Mouse (Mus musculus) T-cell, adult 2 months (primary cell): ENCODE results near the gene Sirpa.

ENCODE experiments used
- DNase-seq: peaks from one replicate; pipeline ENCODE4 v3.0.0; 2022; ENCODE audit warnings: low spot score

Sirpa gene

DNA sequence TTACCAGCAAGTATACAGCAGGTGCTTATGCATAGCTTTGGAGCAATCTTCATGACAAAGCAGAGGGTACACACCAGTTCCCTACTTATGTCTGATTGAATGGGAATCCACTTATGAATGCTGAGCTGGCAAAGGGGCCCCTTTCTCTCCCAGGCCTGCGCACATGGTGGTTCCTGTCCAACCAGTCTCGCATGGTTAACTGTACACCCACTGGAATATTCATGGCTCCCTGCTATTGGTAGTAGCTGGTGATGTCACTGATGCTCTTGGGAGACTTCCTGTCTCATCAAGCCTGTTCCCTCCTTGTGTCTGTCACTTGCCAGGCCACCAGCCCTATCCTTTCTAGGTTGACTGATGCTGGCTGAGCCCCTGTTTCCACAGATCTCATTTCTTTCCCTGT is 14.3 kb downstream of the Sirpa start:
- no peak for DNase-seq

DNA sequence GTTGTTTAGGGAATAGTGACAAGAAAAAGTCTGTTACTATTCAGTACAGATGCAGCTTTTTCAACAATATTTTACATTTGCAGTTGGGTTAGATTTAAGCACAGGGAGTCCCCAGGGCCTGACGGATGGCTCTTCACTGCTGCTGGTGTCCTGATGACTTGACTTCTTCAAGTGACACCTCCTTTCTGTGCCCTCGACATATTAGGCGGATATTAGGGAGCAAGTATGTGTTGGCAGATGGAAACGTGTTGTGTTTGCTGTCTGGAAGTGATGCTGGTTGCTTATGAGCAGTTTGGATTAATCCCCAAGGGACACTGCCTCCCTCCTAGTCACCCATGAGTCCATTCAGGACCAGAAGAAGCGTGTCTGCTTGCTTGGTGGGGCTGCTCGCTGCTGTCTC is 21.3 kb downstream of the Sirpa start:
- no peak for DNase-seq

DNA sequence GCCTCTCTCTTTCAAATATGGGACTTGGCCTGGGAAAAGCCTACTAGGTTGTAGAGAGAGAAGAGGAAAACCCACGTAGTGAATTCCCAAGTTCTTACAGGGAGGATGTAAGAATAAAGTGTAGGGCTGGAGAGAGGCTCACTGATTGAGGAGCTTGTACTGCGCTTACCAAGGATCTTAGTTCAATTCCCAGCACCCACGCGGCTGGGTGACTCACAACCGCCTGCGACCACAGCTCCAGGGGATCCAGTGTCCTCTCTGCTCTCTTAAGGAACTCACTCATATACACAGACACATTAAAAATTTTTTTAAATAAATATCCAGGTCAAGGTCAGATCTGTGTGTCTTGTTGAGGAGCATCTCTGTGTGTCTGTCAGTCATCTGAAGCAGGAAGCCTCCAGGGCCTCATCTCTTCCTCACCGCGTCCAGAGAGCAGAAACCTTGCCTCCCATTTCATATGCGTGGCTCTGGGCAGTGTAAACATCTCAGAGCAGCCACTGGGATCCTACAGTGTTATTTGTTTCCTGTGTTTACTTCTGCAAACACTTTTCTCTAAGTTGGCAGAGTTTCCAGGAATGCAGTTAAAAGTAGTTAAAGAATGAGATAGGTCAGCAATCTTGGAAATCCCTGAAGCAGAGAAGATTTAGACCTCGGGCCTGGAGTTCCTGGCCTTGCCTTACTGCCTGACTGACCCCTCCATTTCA is 22.0 kb downstream of the Sirpa start:
- no peak for DNase-seq

DNA sequence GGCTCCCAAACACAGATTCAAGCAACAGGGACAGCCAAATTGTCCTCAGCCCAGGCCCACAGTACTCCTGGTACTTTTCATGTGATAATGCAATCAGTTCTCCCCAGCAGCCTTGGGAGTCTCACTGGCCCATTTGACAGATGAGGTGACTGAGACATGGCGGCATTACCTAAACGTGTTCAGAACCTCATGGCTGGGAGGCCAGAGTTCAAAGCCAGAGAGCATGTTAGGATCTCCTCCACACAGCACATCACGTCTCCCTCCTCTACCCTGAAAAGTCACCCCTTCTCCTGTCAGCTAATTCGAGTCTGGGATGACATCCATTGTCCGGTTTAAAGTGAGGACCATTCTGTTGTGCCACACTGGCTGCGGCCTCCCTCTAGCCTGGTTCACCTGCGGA is 27.5 kb downstream of the Sirpa start:
- no peak for DNase-seq

DNA sequence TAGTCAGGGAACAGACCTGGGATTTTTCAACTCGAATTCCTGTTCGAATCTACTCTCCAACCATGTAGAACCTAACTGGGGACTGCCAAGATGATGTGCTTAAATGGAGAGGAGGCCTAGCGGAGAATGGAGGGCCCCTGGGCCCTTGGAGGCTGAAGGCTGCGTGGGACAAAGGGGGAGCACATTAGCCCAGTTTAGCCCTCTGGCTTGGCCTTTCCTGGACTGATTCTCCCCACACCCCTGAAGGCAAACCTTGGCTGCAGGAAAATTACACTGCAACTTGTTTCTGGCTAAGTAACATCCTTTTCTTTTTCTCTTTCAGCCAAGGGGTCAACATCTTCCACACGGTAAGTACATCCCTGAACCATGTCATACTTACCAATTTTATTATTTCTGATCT is 28.2 kb downstream of the Sirpa start:
- no peak for DNase-seq

DNA sequence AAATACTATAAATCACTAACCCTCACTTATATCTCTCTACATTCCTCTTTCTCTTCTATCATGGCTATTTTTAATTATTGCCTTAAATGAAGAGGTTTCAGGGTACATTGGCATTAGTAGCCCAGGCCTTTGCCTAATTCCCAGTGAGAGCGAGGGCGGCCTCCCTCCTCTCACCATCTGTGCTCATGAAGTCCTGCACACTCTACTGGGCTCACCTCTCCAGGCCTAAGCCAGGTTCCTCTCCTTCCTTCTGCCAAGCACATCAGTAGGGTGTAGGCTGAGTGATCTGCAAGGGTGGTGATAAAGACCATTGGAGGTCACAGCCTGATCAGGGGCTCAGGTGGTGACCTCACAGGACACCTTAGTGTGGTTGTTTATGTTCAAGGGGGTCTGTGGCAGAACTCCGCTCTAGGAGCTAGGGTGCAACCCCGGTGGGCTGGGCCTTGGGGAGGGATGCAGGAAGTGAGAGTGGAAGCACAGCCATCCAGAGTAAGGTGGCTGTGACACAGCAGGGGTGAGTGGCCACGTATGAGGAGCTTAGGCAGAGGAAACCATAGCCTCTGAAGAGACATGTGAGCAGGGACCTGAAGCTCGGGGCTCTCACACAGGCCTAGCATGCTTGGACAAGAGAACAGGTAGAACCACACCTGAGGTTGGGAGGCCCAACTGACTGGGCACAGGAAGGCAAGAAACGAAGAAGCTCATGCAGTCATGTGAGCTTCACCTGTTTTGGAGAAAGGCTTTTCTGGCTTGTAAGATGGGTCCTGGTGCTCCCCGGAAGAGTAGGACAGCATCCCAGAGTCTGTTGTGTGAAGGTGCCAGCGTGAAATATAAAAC is 29.2 kb downstream of the Sirpa start:
- no peak for DNase-seq

DNA sequence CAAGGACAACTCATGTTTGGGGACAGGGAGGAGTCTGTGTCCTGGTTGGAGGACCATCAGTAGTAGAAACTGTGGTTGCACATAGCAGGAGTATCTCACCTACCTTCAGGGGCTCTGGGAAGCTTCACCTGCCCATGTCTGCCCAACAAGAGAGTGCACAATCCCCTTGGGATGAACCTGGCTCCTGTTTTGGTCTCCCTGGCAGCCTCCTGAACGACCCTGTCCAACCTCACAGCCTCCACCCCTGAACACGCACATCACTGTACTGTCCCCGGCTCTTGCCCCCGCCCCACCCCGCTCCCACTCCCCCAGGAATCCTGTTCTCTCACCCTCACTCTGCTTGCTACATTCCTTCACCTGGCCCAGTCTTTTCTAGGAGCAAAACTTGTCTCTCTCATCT is 30.3 kb downstream of the Sirpa start:
- no peak for DNase-seq

DNA sequence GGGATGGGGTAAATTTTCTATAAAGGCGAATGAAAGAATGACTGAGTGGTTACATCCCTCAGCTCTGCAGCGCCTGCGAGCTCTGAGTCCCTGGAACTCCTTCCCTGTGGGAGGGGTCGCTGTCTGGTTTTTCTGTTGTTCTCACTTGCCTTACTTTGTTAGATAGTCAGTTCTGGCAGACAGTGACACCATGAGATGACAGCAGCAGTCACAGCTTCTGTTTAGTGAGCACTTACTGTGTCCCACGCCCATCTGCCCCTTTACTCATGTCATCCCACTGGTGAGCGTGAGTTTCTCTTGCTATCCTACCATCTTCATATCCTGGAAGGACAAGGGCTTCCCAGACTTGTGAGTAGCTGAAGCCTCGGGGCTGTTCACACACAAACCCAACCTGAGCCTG is 31.1 kb downstream of the Sirpa start:
- no peak for DNase-seq

DNA sequence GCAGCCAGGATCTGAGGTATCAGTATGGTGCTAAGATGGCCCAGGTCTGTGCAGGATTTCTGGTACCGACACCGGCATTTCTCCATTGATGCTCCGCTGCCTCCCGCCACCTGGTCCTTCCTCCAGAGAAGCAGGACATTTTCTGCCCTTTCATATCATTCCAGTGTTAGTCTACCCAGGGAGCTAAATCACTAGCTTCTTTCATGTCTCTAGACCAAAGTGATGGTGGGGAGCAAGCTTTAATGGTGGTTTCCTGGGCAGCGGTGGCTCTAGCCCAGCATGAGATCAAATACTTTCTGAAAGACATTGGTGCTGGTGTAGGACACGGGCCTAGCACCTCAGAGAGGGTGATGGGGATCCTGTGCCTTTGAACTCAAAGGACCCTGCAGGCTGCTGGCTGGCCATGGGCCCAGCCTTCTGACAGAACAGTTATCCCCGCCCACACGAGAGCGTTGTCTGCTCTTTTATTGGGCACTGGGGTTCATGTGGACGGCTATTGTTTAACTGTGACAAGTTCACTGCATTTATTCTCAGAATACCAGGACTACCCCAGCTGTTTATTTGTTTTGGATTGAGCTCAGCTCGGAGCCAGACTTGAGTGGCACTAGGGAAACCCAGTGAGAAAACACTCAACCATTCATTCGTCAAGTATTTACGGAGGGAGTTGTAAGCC is 31.7 kb downstream of the Sirpa start:
- DNase-seq, result no peak

DNA sequence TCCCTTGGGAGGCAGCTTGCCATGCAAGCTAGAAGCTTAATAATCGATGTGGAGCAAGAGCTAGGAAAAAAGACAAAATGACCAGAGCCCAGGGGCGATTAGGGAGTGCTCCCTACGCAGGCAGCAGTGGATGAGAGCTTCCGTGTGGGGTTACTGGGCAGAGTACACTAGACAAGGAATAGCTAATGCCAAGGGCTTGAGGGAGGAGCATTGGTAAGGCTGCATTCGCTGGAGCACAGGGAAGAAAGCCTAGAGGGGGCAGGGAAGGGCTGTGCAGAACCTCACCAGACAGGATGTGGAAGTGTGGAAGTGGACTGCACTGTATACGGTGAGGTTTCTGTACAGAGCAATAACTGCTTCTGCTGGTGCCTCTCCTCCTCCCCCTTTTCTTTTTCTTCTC is 32.3 kb downstream of the Sirpa start:
- DNase-seq, result no peak

DNA sequence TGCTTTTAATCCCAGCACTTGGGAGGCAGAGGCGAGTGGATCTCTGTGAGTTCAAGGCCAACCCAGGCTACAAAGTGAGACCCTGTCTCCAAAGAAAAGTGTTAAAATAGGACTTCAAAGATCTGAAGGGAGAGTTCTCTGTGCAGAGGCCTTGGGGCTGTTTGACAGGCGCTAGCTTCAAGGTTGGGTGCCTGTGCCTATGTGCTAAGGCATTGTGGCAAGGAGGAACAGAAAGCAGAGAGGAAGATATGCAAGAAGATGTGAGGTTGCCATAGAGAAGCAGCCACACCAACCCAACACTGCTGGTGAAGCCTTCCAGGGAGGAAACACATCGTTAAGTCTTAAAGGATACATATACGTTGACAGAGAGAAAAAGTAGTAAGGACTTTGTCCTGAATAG is 33.2 kb downstream of the Sirpa start:
- no peak for DNase-seq

DNA sequence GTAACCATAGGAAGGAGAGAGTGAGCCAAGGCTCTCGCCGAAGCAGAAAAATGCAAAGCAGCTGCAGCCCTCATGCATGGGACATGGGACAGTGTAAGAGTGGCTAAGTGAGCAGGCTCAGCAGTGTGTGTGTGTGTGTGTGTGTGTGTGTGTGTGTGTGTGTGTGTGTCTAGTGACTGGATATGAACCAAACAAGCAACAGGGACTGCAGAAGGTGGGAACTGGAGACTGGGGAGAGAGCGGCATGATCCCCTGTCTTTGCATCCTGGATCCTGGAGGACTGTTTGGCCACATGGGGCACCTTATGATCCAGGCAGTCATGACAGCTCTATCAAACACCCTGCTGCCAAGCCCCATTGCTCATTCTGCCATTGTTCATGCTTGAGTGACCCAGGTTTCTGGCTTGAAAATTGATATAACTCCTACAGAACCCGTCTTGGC is 34.0 kb downstream of the Sirpa start:
- no peak for DNase-seq

DNA sequence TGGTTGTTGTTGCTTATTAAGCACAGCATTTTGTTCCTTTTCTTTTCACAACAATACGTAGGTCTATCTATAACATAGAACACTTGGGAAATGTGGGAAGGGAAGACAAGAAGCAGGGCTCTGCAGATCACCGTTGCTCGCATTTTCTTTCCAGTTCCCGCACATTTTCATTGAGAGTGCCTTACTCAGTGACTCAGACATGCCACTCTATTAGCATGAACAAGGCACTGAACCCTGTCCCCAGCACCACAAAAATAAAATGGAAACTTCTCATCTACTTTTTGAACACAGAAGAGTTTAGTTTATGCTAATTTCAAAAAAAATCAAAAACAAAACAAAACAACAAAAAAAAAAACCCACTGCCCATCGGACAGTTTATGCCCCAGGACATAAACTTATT is 34.5 kb downstream of the Sirpa start:
- DNase-seq, result no peak

DNA sequence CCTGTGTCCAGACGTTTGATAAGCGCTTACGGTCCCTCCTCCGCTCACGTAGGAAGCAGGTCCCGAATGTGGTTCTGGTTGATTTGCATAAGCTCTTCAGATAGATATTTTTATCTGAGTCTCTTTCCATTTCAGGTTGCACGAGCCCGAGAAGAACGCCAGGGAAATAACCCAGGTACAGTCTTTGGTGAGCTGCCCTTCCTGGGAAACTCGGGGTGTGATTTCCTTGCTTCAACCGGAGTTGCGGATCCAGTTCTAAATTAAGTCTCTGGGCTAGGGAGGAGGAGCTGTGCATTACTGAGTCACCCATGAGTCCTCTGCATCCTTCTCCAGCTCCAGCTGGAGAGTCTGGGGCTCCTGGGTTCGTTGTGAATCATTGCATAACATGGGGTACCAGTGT is 35.2 kb downstream of the Sirpa start:
- DNase-seq, result no peak

DNA sequence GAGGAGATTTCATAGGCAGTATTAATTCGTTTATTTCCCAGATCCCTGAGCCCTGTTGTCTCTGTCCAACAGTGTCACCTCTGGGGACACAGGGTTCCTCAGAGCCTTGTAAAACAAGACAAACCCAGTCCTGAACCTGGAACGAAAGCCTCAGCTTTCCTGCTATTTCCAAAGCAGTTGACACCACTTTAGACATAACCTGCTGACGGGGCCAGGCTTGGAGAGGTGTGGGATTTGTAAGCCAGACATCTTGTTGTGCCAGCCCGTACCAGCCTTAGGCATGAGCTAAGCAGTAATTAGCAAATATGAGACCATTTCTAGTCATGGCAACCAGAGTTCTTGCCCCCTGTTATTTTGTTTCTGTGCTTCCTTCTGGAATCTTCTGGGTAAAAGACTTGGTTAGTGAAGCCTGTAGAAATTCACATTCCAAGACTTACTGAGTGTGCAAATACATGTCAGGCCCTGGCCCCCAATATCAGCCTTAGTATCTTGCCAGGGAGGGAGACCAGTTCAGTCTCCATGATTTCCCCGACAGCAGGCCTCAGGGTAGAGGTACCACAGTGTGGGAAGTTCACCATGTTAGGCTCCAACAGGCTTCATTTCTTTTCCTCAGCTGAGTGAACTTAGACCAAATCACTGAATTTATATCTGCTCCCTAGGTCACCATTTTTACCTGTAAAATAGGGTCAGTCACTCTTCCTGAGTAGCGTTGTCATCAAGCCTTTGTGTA is 36.0 kb downstream of the Sirpa start:
- DNase-seq, result no peak

DNA sequence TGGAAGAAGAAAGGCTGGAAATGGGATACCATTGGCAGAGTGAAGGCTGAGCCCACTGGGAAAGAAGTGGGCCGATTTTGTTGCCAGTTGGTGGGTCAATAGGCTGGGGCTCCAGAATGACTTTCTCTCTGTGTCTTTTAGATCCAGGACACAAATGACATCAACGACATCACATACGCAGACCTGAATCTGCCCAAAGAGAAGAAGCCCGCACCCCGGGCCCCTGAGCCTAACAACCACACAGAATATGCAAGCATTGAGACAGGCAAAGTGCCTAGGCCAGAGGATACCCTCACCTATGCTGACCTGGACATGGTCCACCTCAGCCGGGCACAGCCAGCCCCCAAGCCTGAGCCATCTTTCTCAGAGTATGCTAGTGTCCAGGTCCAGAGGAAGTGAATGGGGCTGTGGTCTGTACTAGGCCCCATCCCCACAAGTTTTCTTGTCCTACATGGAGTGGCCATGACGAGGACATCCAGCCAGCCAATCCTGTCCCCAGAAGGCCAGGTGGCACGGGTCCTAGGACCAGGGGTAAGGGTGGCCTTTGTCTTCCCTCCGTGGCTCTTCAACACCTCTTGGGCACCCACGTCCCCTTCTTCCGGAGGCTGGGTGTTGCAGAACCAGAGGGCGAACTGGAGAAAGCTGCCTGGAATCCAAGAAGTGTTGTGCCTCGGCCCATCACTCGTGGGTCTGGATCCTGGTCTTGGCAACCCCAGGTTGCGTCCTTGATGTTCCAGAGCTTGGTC is 37.3 kb downstream of the Sirpa start:
- no peak for DNase-seq

DNA sequence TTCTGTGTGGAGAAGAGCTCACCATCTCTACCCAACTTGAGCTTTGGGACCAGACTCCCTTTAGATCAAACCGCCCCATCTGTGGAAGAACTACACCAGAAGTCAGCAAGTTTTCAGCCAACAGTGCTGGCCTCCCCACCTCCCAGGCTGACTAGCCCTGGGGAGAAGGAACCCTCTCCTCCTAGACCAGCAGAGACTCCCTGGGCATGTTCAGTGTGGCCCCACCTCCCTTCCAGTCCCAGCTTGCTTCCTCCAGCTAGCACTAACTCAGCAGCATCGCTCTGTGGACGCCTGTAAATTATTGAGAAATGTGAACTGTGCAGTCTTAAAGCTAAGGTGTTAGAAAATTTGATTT is 37.9 kb downstream of the Sirpa start:
- no peak for DNase-seq

DNA sequence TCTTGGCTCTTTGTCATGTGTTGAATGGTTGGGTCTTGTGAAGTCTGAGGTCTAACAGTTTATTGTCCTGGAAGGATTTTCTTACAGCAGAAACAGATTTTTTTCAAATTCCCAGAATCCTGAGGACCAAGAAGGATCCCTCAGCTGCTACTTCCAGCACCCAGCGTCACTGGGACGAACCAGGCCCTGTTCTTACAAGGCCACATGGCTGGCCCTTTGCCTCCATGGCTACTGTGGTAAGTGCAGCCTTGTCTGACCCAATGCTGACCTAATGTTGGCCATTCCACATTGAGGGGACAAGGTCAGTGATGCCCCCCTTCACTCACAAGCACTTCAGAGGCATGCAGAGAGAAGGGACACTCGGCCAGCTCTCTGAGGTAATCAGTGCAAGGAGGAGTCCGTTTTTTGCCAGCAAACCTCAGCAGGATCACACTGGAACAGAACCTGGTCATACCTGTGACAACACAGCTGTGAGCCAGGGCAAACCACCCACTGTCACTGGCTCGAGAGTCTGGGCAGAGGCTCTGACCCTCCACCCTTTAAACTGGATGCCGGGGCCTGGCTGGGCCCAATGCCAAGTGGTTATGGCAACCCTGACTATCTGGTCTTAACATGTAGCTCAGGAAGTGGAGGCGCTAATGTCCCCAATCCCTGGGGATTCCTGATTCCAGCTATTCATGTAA is 38.5 kb downstream of the Sirpa start:
- DNase-seq, result no peak

DNA sequence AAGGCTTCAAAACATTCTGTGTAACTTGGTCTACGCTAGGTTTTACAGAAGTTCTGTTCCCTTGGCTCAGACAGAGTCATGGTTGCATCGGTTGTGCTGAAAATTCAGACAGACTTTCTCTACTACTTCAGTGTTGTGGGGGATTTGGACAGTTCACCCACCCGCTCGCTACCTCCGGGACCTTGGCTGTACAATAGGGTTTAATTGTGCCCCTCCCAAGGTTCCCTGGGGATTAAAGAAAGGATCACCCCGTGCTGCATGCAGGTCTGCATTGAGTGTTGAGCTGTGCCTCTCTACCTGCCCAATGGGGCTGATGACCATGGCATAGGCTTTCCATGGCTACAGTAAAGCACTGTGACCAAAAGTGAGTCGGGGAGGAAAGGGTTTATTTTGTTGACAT is 39.7 kb downstream of the Sirpa start:
- DNase-seq, result no peak

DNA sequence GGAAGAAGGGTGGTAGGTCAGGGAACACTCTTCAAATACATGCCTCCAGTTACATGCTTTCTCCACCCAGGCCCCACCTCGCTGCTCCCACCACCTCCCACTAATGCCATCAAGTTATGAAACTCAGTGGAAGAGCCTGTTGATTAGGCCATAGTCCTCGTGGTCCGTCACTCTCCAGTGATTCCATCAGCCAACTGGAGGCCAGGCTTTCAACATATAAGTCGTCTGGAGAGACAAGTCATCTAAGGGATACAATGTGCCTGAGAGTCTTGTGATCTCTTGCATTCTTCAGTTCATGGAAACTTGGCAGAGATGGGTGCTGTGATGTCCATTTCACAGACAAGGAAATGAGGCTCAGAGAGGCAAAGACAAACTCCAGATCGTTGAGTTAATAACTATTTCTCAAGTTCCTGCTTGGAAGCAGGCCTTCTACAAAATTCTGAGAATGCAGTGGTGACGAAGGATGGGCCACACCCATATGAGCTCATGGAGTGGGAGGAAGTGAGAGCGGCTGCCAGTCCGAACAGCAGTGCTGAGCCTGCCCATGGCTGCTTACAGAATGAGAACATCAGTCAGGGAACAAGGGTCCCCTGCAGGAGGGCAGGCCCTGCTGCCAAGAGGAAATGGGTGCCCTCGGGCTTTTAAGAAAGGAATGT is 40.6 kb downstream of the Sirpa start:
- DNase-seq, result no peak

DNA sequence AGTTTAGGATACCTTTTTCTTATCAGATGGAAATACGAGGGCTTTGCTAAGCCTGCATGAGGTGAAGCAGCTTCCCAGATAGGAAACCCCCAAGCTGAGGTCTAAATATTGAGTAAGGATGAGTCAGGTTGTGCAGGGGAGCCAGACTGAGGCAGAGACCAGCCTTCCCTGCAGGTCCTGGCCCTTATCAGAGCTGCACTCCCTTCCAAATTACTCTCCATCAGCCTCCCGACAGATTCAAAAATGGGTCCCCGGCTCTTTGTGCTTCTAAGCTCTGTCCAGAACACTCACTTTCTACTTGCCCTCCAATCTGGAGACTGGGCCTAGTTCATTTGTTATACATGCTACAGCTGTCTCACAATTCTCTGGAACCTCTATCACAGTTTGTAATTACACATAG is 41.3 kb downstream of the Sirpa start:
- no peak for DNase-seq
